Mouse (Mus musculus): Measurements from ENCODE around the gene Gm8857. TPM values are rescaled to one million over a fixed set of nuclear protein-coding genes. Genes with fewer than 3 reads are reported as not detected.
"Not testable (repeated sequence)": the region's sequence is repeated elsewhere in the genome, so short reads cannot be mapped to it uniquely, and the experiment has no call there.

Gm8857 gene
- polyA plus RNA-seq (2014; fragmentation: Nextera tagmentation; extraction: Ambion mirVana) = not detected in 2 replicates

DNA sequence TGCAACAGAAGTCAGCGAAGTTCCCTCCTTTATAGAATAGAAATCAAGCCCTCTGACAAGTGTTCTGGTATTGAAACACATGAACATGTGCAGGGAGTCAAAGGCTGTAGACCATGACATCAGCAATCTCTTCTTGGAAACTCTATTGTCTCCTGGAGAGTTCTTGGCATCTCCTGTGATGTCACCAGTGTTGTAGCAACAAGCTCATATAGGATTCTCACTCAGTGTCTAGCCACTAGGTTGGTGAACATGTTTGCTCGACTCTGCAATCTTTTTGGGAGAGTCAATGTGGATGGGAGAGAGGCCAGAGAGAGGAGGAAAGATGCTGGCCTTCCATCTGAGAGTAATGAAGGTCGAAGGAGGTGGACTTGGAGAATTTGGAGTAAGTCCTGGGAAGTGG, at the start of gene Gm8857, which contains the start of gene Gm8871:
Gm8857 (plus strand) TSS at position 303 of the 400 bp plus-strand sequence.
Gm8871 (plus strand) TSS at position 301 of the 400 bp plus-strand sequence.
- not testable (repeated sequence) for H3K4me1 ChIP-seq (ENCODE audit: control insufficient read depth, insufficient read depth, low read length); H3K27me3 ChIP-seq (ENCODE audit: control insufficient read depth, insufficient read depth, low read length); H3K4me2 ChIP-seq (replicated peaks; ENCODE audit: low read depth, low read length); H3K36me3 ChIP-seq (ENCODE audit: control insufficient read depth, insufficient read depth, low read length); H3K4me3 ChIP-seq (ENCODE audit: low read length); ATAC-seq (ENCODE audit: low FRiP score, low TSS enrichment); H3K9me3 ChIP-seq (ENCODE audit: control insufficient read depth, low read length); H3K9ac ChIP-seq (ENCODE audit: low read depth, low read length); H3K27ac ChIP-seq (ENCODE audit: low read depth, low read length)
- 83% methylated on average over 1 of the region's 3 CpGs for WGBS

DNA sequence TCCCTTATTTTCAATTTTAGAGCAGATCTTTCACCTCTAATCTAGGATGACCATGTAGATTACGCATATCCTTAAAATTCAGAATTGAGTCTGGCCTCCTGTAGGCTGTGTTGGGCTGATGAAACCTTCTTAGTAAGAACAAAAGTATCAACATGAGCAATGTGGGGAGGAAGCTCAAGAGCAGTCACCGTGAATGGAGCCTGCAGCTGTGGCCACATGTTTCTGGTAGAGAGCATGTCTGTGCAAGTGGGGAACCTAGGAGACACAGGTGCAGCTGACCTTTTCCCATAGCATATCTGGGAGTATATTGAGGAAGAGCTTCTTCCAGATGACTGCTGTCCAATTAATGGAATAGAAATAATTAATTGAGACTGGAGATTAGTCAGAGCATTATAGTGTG, 5.9 kb downstream of the Gm8857 start:
- not testable (repeated sequence) for H3K27ac ChIP-seq (ENCODE audit: low read depth, low read length); ATAC-seq (ENCODE audit: low FRiP score, low TSS enrichment); H3K4me2 ChIP-seq (replicated peaks; ENCODE audit: low read depth, low read length); H3K9me3 ChIP-seq (ENCODE audit: control insufficient read depth, low read length); H3K4me1 ChIP-seq (ENCODE audit: control insufficient read depth, insufficient read depth, low read length); H3K36me3 ChIP-seq (ENCODE audit: control insufficient read depth, insufficient read depth, low read length); H3K9ac ChIP-seq (ENCODE audit: low read depth, low read length); H3K4me3 ChIP-seq (ENCODE audit: low read length); H3K27me3 ChIP-seq (ENCODE audit: control insufficient read depth, insufficient read depth, low read length)
- 86% methylated on average over 2 of the region's 2 CpGs for WGBS

DNA sequence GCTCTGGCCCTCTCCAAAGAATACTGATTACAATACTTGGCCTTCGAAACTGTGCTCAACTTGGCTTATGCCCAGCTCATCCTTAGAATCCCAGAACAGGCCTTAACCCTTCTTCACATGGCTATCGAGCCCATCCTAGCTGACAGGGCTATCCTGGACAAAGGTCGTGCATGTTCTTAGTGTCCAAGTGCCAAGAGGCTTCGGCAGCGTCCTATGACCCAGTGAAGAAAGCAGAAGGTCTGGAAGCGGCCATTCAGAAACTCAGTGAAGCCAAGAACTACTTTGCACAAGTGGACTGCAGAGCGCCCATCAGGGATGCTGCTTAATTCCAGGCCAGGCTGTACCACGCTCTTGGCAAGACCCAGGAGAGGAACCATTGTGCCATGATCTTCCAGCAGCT, 10.4 kb downstream of the Gm8857 start:
- not testable (repeated sequence) for H3K9ac ChIP-seq (ENCODE audit: low read depth, low read length); H3K9me3 ChIP-seq (ENCODE audit: control insufficient read depth, low read length); H3K27ac ChIP-seq (ENCODE audit: low read depth, low read length); H3K36me3 ChIP-seq (ENCODE audit: control insufficient read depth, insufficient read depth, low read length); ATAC-seq (ENCODE audit: low FRiP score, low TSS enrichment); H3K4me1 ChIP-seq (ENCODE audit: control insufficient read depth, insufficient read depth, low read length); H3K4me2 ChIP-seq (replicated peaks; ENCODE audit: low read depth, low read length); H3K27me3 ChIP-seq (ENCODE audit: control insufficient read depth, insufficient read depth, low read length); H3K4me3 ChIP-seq (ENCODE audit: low read length)
- 85% methylated on average over 5 of the region's 8 CpGs for WGBS

Other genes with a start within 250 kb of the Gm8857 start
- gene Gm8871, start within 50 bp of the Gm8857 start, polyA plus RNA-seq (2014; fragmentation: Nextera tagmentation; extraction: Ambion mirVana) = not detected in 2 replicates
- not detected in 2 replicates for gene Gm8879, start 179.8 kb downstream of the Gm8857 start, polyA plus RNA-seq (2014; fragmentation: Nextera tagmentation; extraction: Ambion mirVana)
- not detected in 2 replicates for gene Gm5861, start 235.3 kb downstream of the Gm8857 start, polyA plus RNA-seq (2014; fragmentation: Nextera tagmentation; extraction: Ambion mirVana)

All from kidney, embryonic 14.5 days (tissue).